Mouse (Mus musculus) kidney, adult 2 months (tissue): ENCODE results near the gene Pfkfb1.

Experiments
- CTCF ChIP-seq: fragments of 200-500 bp; conservative IDR thresholded peaks from 2 replicates; pipeline ENCODE4 v1.5.1; 2011; ENCODE audit warnings: low read depth, mild to moderate bottlenecking, control low read depth, low read length, moderate library complexity, mixed read lengths; ENCODE audit not compliant: insufficient read depth, insufficient read length
- POLR2A ChIP-seq: fragments of 200-500 bp; IDR thresholded peaks from one replicate; pipeline ENCODE4 v1.6.1; 2011; ENCODE audit warnings: low read depth, low read length, control low read depth

GRCm38 (mm10) chrX:150662809-150663208 is 74.8 kb downstream of the Pfkfb1 start:
- TF ChIP-seq CTCF, result peak; percentile 25; the same call in 1 of the 2 replicates
- no peak for TF ChIP-seq POLR2A
